Mouse (Mus musculus): ENCODE measurements at regions not wholly inside any gene's neighbourhood (a gene's known extent, or its start where the extent isn't known, plus 50 kb on each side); places are given as distances from the start of the nearest gene placed in this dataset.

- no peak for TF ChIP-seq CTCF (conservative IDR thresholded peaks at IDR 0.05; ENCODE audit: low read length)
- no peak for TF ChIP-seq NANOG (IDR thresholded peaks at IDR 0.05; ENCODE audit: borderline replicate concordance, low read length)
- TF ChIP-seq POU5F1 (IDR thresholded peaks at IDR 0.05; ENCODE audit: borderline replicate concordance, low read length) = no peak
Measured at GRCm38 (mm10) chr9:14091099-14091930, 183.6 kb upstream of the Sesn3 start.
